Comparison of ENCODE assay signal across 9 mouse cellular contexts in the genomic region with DNA sequence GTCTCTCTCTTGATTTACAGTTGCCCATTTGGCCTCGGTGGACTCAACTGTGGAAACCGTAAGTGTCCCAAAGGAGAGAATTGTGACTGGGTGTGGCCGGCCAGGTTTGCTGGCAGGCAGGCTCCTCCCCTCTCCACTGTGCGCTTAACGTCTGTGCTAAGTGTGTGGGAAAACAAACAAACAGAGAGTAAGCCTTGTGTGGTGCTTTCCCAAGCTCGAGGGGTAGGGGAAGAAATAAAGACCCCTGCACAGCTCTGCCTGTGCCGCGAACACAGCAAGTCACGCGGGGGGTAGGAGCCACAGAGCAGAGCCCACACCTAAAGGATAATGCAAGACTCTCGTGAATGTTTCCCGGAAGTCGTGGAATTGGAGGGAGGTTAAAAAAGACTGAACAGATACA. TPM values are rescaled to one million over a fixed set of nuclear protein-coding genes. Genes with fewer than 3 reads are reported as not detected.
DNase-seq lines count a peak whose midpoint lies in the region; ATAC-seq and TF ChIP-seq lines count a peak whose summit lies in the region.
"Had no signal": no experiment of that assay in that cellular context is flagged by ENCODE, and none has a peak within 500 bp of the region (broad histone marks: within the 10 kb centered on the region; RNA-seq: fewer than 3 reads in every experiment).

No protein-coding gene starts in this region.

- no peak overlapping the region for H3K27ac ChIP-seq in embryonic facial prominence, embryonic 10.5 days (replicated peaks)
- H3K27ac ChIP-seq in liver, embryonic 12.5 days = peak overlapping the region; percentile 63
- no peak overlapping the region for H3K27ac ChIP-seq in hindbrain, postnatal 0 days

- peak overlapping the region; percentile 43 for H3K9ac ChIP-seq in liver, embryonic 12.5 days
- no peak overlapping the region for H3K9ac ChIP-seq in hindbrain, postnatal 0 days (replicated peaks; ENCODE audit: low read length)

- peak; percentile 51 to 60 for DNase-seq in lung, adult 18-20 months
- DNase-seq in lung, postnatal 4 days = no peak
- no peak for DNase-seq in embryonic facial prominence, embryonic 10.5 days (ENCODE audit: low spot score)
- peak; percentile 36 for DNase-seq in testis, postnatal 10 days (ENCODE audit: low spot score)
- no peak for DNase-seq in right cerebral cortex, postnatal 25 days
- no peak for DNase-seq in left cerebral cortex, postnatal 14 days (ENCODE audit: low spot score in 2 of 2)
- no peak for DNase-seq in hindbrain, postnatal 0 days (ENCODE audit: low spot score)

- 44% methylated on average over 13 of the region's 13 CpGs for WGBS in embryonic facial prominence, embryonic 10.5 days
- WGBS in liver, embryonic 12.5 days (ENCODE audit: insufficient replicate concordance) = 12% methylated on average over 13 of the region's 13 CpGs
- 47% methylated on average over 13 of the region's 13 CpGs for WGBS in hindbrain, postnatal 0 days

- intact Hi-C loops in left cerebral cortex, postnatal 14 days (cut with DNase I) = no loop called here

- H3K9me3 ChIP-seq in embryonic facial prominence, embryonic 10.5 days = no peaks in the 10 kb centered on the region
- H3K9me3 ChIP-seq in liver, embryonic 12.5 days (replicated peaks) = no peaks in the 10 kb centered on the region
- no peaks in the 10 kb centered on the region for H3K9me3 ChIP-seq in hindbrain, postnatal 0 days (ENCODE audit: low read length)

- H3K4me1 ChIP-seq in embryonic facial prominence, embryonic 10.5 days = peaks cover 15% of the 10 kb centered on the region
- peaks cover 28% of the 10 kb centered on the region for H3K4me1 ChIP-seq in liver, embryonic 12.5 days
- no peaks in the 10 kb centered on the region for H3K4me1 ChIP-seq in hindbrain, postnatal 0 days (ENCODE audit: insufficient read depth, low read length)

- peaks cover 55% of the 10 kb centered on the region for H3K36me3 ChIP-seq in embryonic facial prominence, embryonic 10.5 days (replicated peaks)
- H3K36me3 ChIP-seq in liver, embryonic 12.5 days = peaks cover 30% of the 10 kb centered on the region
- peaks cover under 1% of the 10 kb centered on the region for H3K36me3 ChIP-seq in hindbrain, postnatal 0 days (ENCODE audit: insufficient read depth, low read length)

- TF ChIP-seq CTCF in hindbrain, postnatal 0 days (IDR thresholded peaks at IDR 0.05; ENCODE audit: low read depth) = no peak

- ATAC-seq in liver, embryonic 12.5 days = peak; percentile 46
- no peak for ATAC-seq in hindbrain, postnatal 0 days

- peak overlapping the region; percentile 74 for H3K4me2 ChIP-seq in liver, embryonic 12.5 days
- no peak overlapping the region for H3K4me2 ChIP-seq in hindbrain, postnatal 0 days (ENCODE audit: low read depth, low read length)

- no peaks in the 10 kb centered on the region for H3K27me3 ChIP-seq in embryonic facial prominence, embryonic 10.5 days (replicated peaks; ENCODE audit: low read depth, poor library complexity, severe bottlenecking)
- H3K27me3 ChIP-seq in liver, embryonic 12.5 days (replicated peaks) = no peaks in the 10 kb centered on the region
- no peaks in the 10 kb centered on the region for H3K27me3 ChIP-seq in hindbrain, postnatal 0 days (ENCODE audit: insufficient read depth, low read length)

- peak overlapping the region; percentile 33; the same call in 1 of the 2 replicates for H3K4me3 ChIP-seq in embryonic facial prominence, embryonic 10.5 days
- H3K4me3 ChIP-seq in liver, embryonic 12.5 days = peak overlapping the region; percentile 46
- H3K4me3 ChIP-seq in hindbrain, postnatal 0 days (ENCODE audit: low read length) = no peak overlapping the region

RNA-seq across cellular contexts. Expression of a gene that starts 42.7 kb away (rescaled TPM):
- polyA plus RNA-seq in embryonic facial prominence, embryonic 10.5 days (2016; fragmentation: Nextera tagmentation; extraction: Ambion mirVana) = 0.10 and 0.14 TPM in 2 replicates
- 5.2 and 5.5 TPM in 2 replicates for polyA plus RNA-seq in liver, embryonic 12.5 days (2016; fragmentation: Nextera tagmentation; extraction: Ambion mirVana)
- total RNA-seq in left cerebral cortex, postnatal 14 days (2021) = not detected
- not detected in 2 replicates for total RNA-seq in hindbrain, postnatal 0 days (2014; rRNA removed)
- polyA plus RNA-seq in hindbrain, postnatal 0 days (2015; fragmentation: Nextera tagmentation; extraction: Ambion mirVana) = 0.06 TPM in 1 of 2 replicates, not detected in the other
- total RNA-seq: layer of hippocampus, adult 18-20 months had no signal

Comparison
In these comparisons a context has a peak if more than half of its experiments do, and no peak if none do; other contexts are left out.
1. DNase-seq: peak in lung, adult 18-20 months (2 of 2) and testis, postnatal 10 days (single experiment); none in lung, postnatal 4 days (0 of 2), embryonic facial prominence, embryonic 10.5 days (single experiment), right cerebral cortex, postnatal 25 days (single experiment), left cerebral cortex, postnatal 14 days (0 of 2) and hindbrain, postnatal 0 days (single experiment).